Mouse (Mus musculus) mouse embryonic stem cell (cell line): ENCODE measurements at regions not wholly inside any gene's neighbourhood (a gene's known extent, or its start where the extent isn't known, plus 50 kb on each side); places are given as distances from the start of the nearest gene placed in this dataset.
"Not testable (repeated sequence)": the region's sequence is repeated elsewhere in the genome, so short reads cannot be mapped to it uniquely, and the experiment has no call there.

Experiments used
- in situ Hi-C, 2 experiments: fragments of 300-500 bp; cut with MboI; formaldehyde crosslinking; loops; 1 replicate in 1 of 2; 3 replicates in 1 of 2; pipeline ENCODE4 v1.14.3; 2019 to 2020; ENCODE audit warnings: low sequenced_read_pairs in 2 of 2, low pct_unique_long_range_greater_than_20kb in 1 of 2, mixed read lengths in 1 of 2; ENCODE audit not compliant: unreplicated experiment in 1 of 2

DNA sequence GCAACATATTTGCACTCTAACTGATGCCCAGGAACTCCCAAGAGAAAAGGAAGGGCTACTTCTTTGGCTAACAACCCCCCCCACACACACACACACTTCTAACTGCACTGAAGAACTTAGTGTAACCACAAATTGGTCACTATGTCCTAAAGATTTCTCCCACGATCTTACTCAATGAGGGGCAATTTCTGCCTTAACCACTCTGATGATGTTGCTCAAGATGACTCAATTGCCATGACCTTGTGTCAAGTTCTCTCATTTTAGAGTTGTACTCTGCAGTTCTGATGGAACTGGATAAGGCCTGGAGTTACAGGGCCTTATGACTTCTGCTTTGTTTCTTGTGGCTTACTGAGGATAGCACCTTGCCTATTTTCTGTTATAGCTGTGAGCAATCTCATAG is 81.7 kb downstream of the Sem1 start:
- in situ Hi-C loops, result no loop called here

DNA sequence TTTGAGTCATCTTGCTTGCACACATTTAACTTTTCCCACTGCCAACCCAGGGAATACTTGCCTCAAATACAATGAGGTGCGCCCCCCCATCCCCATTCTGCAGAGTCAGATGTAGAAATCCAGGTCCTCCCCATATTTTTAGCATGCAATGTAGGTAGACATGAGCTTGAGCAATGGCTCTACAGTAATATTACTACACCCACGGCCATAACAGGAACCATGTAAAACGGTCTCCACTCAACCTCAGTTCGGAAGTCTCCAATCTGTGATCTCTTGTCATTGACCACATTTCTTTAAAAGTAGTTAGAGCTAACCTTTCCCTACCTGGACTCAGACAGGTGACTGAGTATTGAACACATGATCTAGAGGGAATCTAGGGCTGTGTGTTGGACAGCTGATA is 82.1 kb downstream of the Sem1 start:
- in situ Hi-C loops, result no loop called here

DNA sequence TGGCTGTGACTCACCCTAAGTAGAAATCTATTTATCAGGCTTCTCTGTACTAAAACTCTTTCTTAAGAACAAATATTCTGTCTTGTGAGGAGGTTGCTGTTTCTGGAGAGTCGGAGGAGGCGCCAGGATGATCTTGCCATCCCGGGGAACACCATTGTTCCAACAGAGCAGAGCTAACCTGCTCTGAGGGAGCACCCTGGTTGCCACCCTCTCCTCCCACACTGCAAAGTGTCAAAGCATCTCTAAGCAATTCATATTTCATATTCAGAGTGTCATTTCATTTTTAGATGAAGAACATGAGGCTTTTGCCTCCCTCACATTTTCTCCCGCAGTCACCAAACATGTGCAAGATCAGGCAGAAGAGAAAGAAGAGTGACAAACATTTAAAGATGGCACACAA is 90.3 kb downstream of the Sem1 start:
- in situ Hi-C loops, result no loop called here

DNA sequence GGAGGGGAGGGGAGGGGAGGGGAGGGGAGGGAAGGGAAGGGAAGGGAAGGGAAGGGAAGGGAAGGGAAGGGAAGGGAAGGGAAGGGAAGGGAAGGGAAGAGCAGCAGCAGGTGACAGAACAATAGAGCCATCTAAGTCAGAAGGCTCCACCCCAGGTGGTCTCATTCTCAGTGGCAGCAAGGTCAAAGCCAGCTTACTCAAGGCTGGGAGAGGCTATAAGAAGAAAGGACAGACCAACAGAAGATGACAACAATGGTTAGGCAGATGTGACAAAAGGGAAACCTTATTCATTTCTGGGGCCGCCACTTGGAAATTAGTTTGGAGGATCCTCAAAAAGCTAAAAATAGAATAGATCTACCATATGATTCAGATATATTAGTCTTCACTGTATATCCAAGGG is 96.9 kb downstream of the Sem1 start:
- in situ Hi-C loops, result not testable (repeated sequence)

DNA sequence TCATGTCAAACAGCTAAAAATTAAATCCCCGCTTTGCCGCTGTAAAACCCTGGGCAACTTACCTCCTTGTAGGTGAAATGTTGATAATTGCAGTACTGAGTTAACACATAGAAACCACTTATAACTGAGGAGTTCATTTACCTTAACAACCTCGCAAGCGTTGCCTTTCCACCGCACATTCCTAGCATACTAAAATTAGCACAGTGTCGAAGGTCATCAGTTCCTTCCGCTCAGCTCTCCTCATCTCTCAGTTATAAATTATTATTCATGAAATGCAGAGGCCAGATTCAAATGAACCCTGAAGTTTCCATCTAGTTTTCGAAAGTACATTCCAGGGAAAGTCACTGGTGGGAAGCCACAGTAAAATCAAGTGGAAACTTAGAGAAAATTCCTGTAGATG is 108.1 kb downstream of the Sem1 start:
- in situ Hi-C loops, result no loop called here

DNA sequence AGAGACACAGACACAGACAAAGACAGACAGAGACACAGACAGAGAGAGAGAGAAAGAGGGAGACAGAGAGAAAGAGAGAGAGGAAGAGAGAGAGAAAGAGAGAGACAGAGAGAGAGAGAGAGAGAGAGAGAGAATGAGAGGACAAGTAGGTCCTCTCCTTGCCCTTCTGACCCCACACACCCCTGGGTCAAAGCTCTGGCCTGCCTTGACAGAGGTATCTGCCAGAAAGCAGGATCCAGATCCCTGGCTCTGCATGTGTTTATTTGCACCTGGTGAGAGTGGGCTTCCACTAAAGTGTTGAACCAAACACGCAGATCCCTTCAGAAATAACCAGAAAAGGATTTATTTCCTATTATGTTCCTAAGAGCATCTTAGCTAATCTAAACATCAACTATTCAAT is 110.9 kb downstream of the Sem1 start:
- in situ Hi-C loops, result no loop called here

DNA sequence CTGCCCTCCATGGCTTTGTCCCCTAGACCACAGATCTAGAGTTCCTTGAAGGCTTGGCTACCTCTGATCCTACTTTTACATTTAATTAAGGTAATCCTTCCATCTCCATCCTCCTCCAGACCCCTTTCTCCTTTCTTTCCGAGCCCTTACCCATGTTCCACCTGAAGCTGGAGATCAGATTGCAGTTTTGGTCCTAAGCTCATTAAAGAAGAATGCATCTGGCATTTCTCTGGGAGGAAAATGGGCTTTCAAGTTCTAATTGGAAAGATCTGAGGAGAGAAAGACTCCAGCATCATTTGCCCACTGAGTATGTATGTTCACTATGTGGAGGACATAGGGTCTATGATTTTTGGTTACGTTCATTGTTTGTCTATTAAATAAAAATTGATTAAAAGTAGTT is 112.2 kb downstream of the Sem1 start:
- in situ Hi-C loops, result no loop called here

DNA sequence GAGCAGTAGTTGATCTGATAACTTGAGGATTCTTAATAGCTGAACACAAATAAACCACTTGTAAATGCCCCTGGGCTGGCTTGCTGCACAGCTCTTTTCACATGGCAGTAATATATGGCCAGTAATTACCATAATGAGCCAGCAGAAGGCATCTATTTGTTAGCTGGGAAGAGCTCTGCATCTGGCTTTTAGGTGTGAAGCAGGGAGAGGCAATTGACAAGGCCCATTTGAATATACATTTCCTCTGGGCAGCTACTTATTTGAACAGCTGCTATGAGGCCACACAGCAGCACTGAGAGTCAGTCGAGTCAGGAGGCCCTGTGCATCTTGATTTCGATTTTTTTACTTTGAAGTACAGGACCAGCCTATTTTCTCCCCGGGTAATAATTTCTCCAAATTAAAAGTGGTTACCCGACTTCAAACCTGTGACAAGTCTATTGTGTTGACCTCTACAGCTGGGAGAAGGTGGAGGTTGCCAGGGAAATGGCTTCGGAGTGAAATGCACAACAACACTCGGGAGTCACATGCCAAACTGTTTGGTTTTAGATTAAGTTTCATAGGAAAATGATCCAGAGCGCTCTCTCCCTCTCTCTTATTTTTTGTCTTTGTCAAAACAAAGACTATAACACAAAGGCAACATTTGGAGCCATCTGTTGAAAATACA is 114.5 kb downstream of the Sem1 start:
- in situ Hi-C loops, result no loop called here

DNA sequence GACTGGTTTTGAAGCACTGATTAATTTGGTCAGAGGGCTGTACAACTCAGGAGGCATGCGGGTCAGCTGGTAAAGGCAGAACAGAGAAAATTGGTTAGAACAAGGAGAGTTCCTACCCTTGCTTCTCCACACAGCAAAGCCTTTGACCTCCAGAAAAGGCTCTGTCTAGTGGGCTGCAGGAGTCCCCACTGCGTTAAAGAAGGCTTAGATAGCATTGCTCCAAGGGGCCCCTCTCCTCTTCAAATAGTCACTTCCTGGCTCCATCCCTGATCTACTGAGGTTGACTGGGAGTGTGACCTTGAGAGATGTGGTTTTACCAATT is 118.6 kb downstream of the Sem1 start:
- in situ Hi-C loops, result no loop called here

DNA sequence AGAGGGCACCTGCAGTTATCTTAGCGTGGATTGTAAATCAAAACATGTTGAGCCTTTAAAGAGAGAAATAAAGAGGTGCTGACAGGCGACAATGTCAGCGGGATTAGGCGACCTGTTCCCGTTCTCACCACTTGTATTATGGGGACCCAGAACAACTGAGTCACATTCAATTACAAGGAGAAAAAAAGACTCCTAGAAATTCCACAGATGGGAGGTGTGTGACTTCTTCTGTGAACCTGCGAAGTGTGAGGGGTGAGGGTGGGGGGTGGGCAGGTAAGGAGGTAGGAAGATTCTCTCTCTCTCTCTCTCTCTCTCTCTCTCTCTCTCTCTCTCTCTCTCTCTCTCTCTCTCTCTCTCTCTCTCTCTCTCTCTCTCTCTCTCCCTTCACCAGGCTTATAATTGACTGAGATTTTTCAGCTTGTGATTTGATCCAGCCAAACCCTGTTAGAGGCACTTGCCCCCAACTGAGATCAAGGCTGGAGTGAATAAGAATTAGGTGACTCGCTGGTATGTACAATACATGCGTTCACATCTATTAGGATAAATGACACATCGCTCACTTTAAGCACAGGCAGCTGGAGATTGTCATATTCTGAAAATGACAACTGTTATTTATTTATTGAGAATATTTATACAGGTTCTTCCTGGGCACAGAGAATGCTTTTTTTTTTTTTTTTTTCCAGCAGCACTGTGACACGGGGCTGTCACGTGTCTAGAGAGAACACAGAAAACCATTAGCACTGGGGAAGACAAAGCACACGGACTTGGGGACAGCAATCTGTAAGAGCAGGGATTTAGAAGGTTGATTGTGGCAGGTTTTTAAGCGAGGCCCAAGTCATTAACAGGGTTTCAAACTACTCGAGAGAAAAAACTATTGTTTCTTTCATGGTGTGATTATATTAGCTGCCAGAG is 119.2 kb downstream of the Sem1 start:
- in situ Hi-C loops, result no loop called here

DNA sequence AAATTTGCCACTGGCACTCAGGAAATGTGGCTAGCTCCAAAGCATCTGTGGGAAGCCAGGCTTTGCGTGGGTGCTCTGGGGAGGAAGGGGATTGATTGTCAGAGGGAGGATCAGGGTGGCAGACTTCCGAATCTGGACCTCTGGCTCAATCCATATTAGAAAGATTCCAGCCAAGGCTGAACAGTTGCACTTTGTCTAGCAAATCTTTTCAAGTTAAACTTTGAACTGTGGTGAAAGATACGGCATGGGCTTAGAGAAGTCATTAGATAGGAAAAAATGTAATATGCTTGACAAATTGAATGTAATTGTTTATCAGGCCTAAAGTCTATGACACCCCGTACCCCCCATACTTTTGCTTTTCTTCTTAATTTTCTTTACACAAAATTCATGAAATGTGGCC is 120.7 kb downstream of the Sem1 start:
- in situ Hi-C loops, result no loop called here

DNA sequence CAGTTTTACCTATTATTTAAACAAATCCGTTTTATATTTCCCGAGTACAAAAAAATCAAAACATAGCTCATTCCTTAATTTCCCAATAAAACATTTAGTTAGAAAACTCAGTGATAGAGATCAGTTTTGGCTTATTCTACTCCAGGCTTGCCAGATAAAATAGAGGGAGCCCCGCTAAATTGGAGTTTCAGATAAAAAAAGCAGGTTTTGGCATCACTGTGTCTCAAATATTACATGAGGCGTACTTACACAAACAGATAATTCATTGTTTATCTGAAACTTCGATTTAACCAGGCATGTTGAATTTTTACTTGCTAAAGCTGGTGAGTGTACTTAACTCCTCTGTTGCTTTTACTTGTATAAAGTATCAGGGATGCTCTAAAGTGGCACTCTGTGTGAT is 121.5 kb downstream of the Sem1 start:
- in situ Hi-C loops, result no loop called here

DNA sequence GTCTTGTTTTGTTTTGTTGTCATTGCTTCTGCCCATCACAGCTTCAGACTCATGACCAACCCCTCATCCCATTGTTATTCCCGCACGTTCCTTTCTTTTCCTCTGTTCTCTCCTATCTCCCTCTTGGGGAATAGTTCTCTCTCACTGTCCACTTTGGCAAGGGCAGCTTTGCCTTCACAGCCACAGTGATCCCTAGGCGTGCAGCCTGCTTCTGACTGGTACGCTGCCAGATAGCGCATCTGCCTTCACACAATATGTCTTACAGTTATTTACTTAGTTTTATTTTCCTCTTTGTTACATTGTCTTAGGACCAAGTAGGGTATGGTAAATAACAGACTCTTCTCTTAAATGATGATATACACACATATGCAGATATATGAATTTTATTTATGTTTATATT is 122.9 kb downstream of the Sem1 start:
- in situ Hi-C loops, result no loop called here

DNA sequence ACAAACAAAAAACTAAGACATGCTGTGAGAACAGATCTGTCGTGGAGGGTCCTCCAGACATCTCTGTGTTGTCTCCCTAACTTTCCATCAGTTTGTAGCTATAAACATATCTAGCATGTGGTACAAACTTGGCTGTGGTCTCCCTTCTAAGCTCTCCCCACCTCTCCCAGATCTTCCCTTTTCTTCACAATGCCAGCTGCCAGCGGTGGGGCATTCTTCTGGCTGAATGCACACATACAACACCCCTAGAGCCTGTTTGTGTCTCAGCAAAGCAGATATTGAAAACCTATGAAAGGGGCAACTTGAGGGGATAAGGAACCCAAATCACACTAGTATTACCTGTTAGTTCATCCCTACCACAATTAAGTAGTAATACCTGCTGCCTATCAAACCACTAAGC is 124.1 kb downstream of the Sem1 start:
- in situ Hi-C loops, result no loop called here

DNA sequence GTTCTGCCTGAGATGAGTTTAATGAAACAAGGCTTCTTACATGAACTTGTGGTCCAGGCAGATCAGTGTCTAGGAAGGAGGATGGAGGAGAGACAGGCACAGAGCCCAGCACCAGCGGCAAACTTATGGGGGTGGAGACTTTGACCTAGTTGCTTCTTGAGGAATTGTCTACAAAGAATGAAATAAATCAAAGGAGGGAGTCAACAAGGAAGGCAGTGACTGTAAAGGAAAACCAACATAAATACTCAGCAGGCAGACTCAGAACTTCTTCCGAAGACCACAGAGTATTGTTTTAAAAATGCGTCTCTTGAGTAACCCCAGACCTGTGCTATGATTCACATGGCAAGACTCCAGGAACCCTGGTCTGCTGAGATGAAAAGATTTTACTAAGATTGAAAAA is 143.6 kb downstream of the Sem1 start:
- in situ Hi-C loops, result no loop called here

DNA sequence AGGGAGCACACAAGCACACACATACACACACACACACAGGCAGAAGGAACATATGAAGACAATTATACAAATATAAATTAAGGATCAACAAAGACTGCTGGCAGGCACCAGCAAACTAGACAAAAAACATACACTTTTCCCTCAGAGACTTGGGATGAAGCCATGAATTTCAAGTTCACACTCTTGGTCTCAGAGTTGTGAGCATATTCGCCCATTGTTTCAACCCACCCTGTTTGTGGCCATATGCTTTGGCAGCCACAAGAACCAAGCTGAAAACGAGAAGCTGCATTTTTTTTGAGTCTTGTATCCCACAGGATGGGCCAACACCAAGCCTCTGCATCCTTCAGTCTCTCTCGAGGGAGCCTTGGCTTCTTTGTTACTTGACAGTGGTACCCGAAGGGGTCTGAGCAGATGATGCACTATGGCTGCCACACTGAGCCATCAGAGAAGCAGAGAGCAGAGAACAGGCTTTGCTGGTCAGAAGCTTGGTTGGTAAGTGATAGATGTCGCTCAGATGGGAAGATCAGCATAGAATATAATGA is 144.1 kb downstream of the Sem1 start:
- in situ Hi-C loops, result no loop called here

DNA sequence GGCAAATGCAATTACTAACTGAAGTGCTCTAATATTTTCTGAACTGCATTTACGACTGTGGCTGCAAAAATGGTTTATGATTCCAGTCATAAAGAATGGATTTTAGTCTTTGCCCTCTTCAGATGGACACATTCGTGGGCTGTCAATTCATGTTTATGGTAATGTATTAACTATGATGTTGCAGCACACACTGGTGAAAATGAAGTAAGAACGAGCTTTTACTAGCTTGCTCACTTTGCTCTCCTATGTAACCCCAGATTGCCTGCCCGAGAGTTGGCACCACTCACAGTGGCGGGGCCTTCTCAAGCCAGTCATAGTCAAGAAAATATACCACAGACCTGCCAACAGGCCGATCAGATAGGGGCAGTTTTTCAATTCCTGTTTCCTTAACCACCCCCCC is 145.3 kb downstream of the Sem1 start:
- in situ Hi-C loops, result no loop called here

DNA sequence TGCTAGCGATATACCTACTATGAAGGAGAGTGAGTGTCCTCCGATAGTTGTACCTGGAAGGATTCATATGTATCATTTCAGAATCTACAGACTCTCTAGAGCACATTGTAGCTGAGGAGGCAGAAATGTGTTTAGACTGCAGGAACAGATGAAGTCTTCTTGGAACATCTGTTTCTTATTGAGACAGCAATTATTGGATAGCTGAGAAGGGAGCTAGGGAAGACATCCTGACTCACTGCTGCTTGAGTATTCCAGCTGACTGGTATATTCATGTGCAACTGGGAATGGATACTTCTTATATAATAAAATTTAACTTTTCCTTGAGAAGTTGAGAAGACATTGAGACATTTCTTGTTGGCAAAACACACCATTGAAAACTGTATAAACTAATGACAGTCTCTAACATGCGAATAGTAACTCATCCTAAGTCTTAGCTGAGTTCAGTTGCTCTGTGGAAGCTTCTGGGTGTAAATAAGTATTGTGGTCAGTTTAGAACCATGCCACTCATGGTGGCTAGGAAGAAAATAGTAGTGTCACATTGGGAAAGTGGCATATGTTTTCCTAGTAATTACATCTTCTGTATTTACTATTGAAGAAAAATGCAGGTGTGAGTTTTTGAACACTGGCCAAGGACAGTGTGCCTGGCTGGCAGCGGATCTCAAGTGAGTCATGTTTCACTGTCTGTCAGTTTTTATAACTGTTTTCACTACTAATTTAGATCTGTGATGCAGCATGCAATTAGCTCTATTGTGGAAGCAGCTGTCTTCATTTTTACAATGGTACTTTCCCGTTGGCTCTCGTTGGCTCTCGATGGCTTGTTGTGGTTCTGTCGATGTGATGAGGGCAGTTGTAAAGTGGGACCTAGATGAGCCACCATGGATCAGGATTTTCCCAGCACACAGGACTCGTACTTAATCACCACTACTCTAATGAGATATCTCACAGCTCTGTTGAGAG is 163.5 kb downstream of the Sem1 start:
- in situ Hi-C loops, result no loop called here

DNA sequence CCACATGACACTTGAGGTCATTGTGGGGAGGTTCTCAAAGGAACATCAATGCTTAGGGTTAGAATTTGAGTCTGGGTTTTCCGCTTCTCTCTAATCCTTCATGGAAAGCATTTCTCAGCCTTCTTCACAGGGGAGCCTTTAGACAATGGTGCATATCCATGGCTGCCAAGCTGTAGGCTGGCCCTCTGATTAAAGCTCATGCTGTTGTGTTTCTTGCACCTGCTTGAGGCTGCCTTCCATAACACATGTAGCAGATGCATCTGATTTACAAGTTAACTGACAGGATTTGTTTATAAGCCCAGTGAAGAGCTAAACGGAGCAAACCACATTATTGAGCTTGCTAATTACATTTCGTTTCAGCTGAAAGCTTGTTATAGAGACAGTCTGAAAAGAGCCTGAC is 180.5 kb downstream of the Sem1 start:
- in situ Hi-C loops, result no loop called here
